Mouse (Mus musculus): ENCODE data around the gene Rnf41. TPM values are rescaled to one million over a fixed set of nuclear protein-coding genes. Genes with fewer than 3 reads are reported as not detected.

Rnf41 gene
- polyA plus RNA-seq, 1 experiment from 2014 or later: 27.0 TPM

DNA sequence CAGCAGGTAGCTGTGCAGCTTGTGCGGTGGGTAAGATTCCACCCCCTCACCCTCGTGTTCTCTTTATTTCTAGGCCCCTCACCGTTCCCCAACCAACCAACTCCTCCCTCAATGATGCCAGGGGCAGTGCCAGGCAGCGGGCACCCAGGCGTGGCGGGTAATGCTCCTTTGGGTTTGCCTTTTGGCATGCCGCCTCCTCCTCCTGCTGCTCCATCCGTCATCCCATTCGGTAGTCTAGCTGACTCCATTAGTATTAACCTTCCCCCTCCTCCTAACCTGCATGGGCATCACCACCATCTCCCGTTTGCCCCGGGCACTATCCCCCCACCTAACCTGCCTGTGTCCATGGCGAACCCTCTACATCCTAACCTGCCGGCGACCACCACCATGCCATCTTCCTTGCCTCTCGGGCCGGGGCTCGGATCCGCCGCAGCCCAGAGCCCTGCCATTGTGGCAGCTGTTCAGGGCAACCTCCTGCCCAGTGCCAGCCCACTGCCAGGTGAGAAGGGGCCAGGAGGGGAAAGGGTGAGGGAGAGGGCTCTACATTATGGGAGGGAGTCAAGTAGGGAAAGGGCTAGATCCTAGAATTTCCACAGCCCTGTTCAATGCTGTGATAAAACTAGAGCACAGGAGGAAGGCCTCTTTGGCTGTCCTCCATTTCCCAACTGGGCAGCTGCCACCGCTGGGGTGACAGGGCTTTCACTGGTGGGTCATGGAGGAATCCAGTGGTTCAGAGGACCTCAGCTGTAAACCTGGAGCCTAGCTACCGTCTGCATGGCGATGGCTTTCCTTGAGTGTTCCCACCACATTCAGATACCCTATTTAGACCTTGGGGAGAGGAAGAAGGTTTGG, 76.6 kb downstream of the Rnf41 start:
- no peak overlapping the region for H3K4me2 ChIP-seq
- no peaks in the 10 kb centered on the region for H3K9me3 ChIP-seq
- no peak for ATAC-seq (ENCODE audit: extremely low read depth, insufficient number of reproducible peaks, low FRiP score, low TSS enrichment)
- peaks cover 38% of the 10 kb centered on the region for H3K4me1 ChIP-seq
- H3K36me3 ChIP-seq: peaks cover 93% of the 10 kb centered on the region
- H3K27ac ChIP-seq (replicated peaks): peak overlapping the region; percentile 20; the same call in 1 of the 2 replicates
- no peak overlapping the region for H3K4me3 ChIP-seq
- peak overlapping the region; percentile 21; the same call in 1 of the 2 replicates for H3K9ac ChIP-seq
- H3K27me3 ChIP-seq (replicated peaks): no peaks in the 10 kb centered on the region
- WGBS: 90% methylated on average over 22 of the region's 22 CpGs

DNA sequence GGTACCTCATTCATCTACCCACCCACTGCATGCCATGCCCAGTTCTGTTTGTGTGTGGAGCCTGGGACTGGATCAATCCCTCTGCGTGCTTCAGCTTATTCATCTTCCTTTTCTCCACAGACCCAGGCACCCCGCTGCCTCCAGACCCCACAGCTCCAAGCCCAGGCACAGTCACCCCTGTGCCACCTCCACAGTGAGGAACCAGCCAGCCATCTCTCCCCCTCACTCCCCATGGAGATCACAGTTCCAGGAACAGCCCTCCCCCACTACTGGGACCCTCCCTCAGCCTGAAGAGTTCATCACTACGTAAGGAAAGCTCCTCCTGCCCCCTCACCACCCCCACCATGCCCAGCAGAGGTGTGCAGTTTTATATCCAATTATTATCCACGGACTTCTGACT, 77.3 kb downstream of the Rnf41 start:
- Histone ChIP-seq H3K9me3 (no peaks in the 10 kb centered on the region), H3K4me3 (no peak overlapping the region), H3K4me2 (no peak overlapping the region), H3K4me1 (peaks cover 38% of the 10 kb centered on the region), H3K9ac (0 out of 2 replicates have a peak overlapping the region, but pooled peaks have one; percentile 21), H3K27ac (replicated peaks) (peak overlapping the region; percentile 20), H3K36me3 (peaks cover 86% of the 10 kb centered on the region), H3K27me3 (replicated peaks) (no peaks in the 10 kb centered on the region)
- WGBS: 83% methylated on average over 4 of the region's 4 CpGs
- ATAC-seq (ENCODE audit: extremely low read depth, insufficient number of reproducible peaks, low FRiP score, low TSS enrichment): no peak

DNA sequence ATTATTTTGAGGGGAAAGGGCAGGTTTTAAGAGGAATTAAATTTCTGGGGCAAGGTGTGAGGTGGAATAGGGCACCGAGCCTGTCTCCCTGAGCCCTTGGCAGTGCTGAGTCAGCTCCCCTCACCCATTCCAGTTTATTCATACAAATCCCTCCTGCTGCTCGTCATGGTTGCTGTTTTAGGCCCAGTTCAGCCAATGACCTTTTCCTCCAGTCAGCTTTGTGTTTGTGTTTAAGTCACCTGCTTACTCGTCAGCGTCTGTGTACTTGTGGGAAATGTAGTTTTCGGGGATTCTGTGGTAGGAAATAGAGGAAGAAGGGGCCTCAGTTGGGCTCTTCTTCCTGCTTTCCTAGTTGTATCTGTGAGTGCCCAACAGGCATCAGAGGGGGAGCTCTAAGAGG, 77.9 kb downstream of the Rnf41 start:
- peak overlapping the region; percentile 92 for H3K9ac ChIP-seq

DNA sequence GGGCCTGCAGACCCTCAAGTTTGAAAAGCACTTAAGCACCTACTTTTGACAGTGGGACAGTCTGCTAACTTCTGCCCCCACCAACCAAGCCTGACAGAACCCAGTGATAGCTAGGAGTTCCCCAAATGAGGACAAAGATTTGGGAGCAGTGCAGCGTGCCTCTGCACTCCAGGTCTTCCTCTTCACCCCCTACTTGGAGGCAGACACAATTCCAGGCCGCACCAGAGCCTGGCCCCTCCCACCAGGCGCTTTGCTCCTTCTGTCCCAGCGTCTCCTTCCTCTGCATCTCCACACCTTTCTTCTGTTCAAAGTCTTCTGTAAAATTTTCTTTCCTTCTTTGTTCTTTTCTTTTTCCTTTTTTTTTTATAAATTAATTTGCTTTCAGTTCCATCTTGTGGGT, 78.3 kb downstream of the Rnf41 start:
- Histone ChIP-seq H3K36me3 (peaks cover 76% of the 10 kb centered on the region), H3K4me3 (0 out of 2 replicates have a peak overlapping the region, but pooled peaks have one; percentile 69), H3K9me3 (no peaks in the 10 kb centered on the region), H3K27ac (replicated peaks) (peak overlapping the region; percentile 99), H3K27me3 (replicated peaks) (no peaks in the 10 kb centered on the region), H3K9ac (peak overlapping the region; percentile 92), H3K4me2 (peak overlapping the region; percentile 91), H3K4me1 (peaks cover 42% of the 10 kb centered on the region)
- 39% methylated on average over 4 of the region's 4 CpGs for WGBS
- ATAC-seq (ENCODE audit: extremely low read depth, insufficient number of reproducible peaks, low FRiP score, low TSS enrichment): no peak

More for the DNA sequence above, 77.9 kb downstream of the Rnf41 start:
- peak overlapping the region; percentile 91; the same call in 1 of the 2 replicates for H3K4me2 ChIP-seq
- no peak for ATAC-seq (ENCODE audit: extremely low read depth, insufficient number of reproducible peaks, low FRiP score, low TSS enrichment)
- no peaks in the 10 kb centered on the region for H3K9me3 ChIP-seq
- H3K4me3 ChIP-seq: 0 out of 2 replicates have a peak overlapping the region, but pooled peaks have one; percentile 69
- 57% methylated on average over 5 of the region's 5 CpGs for WGBS
- peak overlapping the region; percentile 99 for H3K27ac ChIP-seq (replicated peaks)
- no peaks in the 10 kb centered on the region for H3K27me3 ChIP-seq (replicated peaks)
- H3K36me3 ChIP-seq: peaks cover 80% of the 10 kb centered on the region
- H3K4me1 ChIP-seq: peaks cover 38% of the 10 kb centered on the region

DNA sequence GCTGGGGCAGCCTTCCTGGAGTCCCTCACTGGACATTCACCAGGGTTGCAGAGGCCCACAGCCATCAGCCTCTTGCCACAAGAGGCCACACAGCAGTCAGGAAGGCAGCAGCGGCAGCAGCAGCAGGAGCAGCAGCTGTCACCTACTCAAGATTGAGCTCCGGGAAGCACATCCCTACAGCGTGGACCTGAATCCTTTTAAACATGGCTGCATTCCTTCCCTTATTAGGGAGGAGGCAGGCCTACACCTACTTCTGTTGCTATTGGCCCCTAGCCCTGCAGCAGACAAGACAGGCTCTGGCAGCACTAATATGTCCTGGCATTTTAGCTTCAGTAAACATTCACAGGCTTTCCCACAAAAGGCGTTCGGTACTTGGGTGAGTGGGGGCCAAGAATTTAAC, 78.8 kb downstream of the Rnf41 start:
- Histone ChIP-seq H3K4me3 (0 out of 2 replicates have a peak overlapping the region, but pooled peaks have one; percentile 69), H3K9ac (peak overlapping the region; percentile 92), H3K27me3 (replicated peaks) (no peaks in the 10 kb centered on the region), H3K4me2 (peak overlapping the region; percentile 91), H3K27ac (replicated peaks) (peak overlapping the region; percentile 99), H3K4me1 (peaks cover 46% of the 10 kb centered on the region), H3K9me3 (no peaks in the 10 kb centered on the region), H3K36me3 (peaks cover 72% of the 10 kb centered on the region)
- 26% methylated on average over 5 of the region's 5 CpGs for WGBS
- ATAC-seq (ENCODE audit: extremely low read depth, insufficient number of reproducible peaks, low FRiP score, low TSS enrichment): no peak

DNA sequence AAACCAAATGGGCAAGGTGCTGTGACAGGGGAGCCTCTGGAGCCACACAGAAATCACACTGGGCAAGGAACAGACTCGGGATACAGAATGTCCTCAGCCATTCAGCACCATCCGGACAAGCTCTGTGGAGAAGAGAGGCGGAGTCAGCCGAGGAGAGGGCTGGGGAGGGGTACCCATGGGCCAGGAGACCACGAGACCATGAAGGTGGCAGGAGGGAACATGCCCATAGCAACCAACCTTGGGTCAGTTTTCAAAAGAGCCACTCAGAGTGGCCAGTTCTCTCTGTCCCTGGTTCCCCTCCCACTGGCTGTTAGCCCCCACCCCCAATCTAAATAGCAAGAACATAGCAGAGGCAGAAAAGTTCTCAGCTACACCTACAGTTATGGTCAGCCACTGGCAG, 79.5 kb downstream of the Rnf41 start:
- H3K4me3 ChIP-seq: peak overlapping the region; percentile 69
- no peaks in the 10 kb centered on the region for H3K9me3 ChIP-seq
- WGBS: 34% methylated on average over 5 of the region's 5 CpGs
- ATAC-seq (ENCODE audit: extremely low read depth, insufficient number of reproducible peaks, low FRiP score, low TSS enrichment): no peak
- H3K4me1 ChIP-seq: peaks cover 53% of the 10 kb centered on the region
- H3K27me3 ChIP-seq (replicated peaks): no peaks in the 10 kb centered on the region
- peak overlapping the region; percentile 99 for H3K27ac ChIP-seq (replicated peaks)
- H3K4me2 ChIP-seq: peak overlapping the region; percentile 91
- H3K9ac ChIP-seq: peak overlapping the region; percentile 92
- H3K36me3 ChIP-seq: peaks cover 65% of the 10 kb centered on the region

Small RNA genes lying within 50 kb of the gene (microRNA-seq; reads per million reads assigned to microRNA genes)
- gene Gm25361: not detected
- not detected for gene Gm26308
- not detected for gene Mir6914
- gene Mir6915: 1.6 reads per million
- not detected for gene Mir8105

Other genes starting within 250 kb of the Rnf41 start
- 35.4 and 37.3 TPM in 2 replicates for gene Rbms2, start 231.4 kb upstream of the Rnf41 start, polyA plus RNA-seq (2015; fragmentation: Nextera tagmentation; extraction: Ambion mirVana)
- gene Gls2, start 217.2 kb upstream of the Rnf41 start, polyA plus RNA-seq (2015; fragmentation: Nextera tagmentation; extraction: Ambion mirVana): 0.53 and 0.96 TPM in 2 replicates
- gene Spryd4, start 199.8 kb upstream of the Rnf41 start, polyA plus RNA-seq (2015; fragmentation: Nextera tagmentation; extraction: Ambion mirVana): 40.7 and 40.8 TPM in 2 replicates
- not detected in 2 replicates for gene Mip, start 185.8 kb upstream of the Rnf41 start, polyA plus RNA-seq (2015; fragmentation: Nextera tagmentation; extraction: Ambion mirVana)
- gene Timeless, start 179.6 kb upstream of the Rnf41 start, polyA plus RNA-seq (2015; fragmentation: Nextera tagmentation; extraction: Ambion mirVana): 32.2 and 34.0 TPM in 2 replicates
- 0.10 and 0.17 TPM in 2 replicates for gene Apon, start 157.6 kb upstream of the Rnf41 start, polyA plus RNA-seq (2015; fragmentation: Nextera tagmentation; extraction: Ambion mirVana)
- gene Apof, start 143.0 kb upstream of the Rnf41 start, polyA plus RNA-seq (2015; fragmentation: Nextera tagmentation; extraction: Ambion mirVana): 0.27 and 1.7 TPM in 2 replicates
- 9.7 and 9.8 TPM in 2 replicates for gene Stat2, start 141.1 kb upstream of the Rnf41 start, polyA plus RNA-seq (2015; fragmentation: Nextera tagmentation; extraction: Ambion mirVana)
- 1.8 and 2.6 TPM in 2 replicates for gene Il23a, start 112.9 kb upstream of the Rnf41 start, polyA plus RNA-seq (2015; fragmentation: Nextera tagmentation; extraction: Ambion mirVana)
- 24.9 and 25.7 TPM in 2 replicates for gene Pan2, start 108.3 kb upstream of the Rnf41 start, polyA plus RNA-seq (2015; fragmentation: Nextera tagmentation; extraction: Ambion mirVana)
- 193 and 228 TPM in 2 replicates for gene Cnpy2, start 89.2 kb upstream of the Rnf41 start, polyA plus RNA-seq (2015; fragmentation: Nextera tagmentation; extraction: Ambion mirVana)
- gene Cs, start 73.9 kb upstream of the Rnf41 start, polyA plus RNA-seq (2015; fragmentation: Nextera tagmentation; extraction: Ambion mirVana): 396 and 409 TPM in 2 replicates
- 11.8 and 12.6 TPM in 2 replicates for gene Coq10a, start 42.7 kb upstream of the Rnf41 start, polyA plus RNA-seq (2015; fragmentation: Nextera tagmentation; extraction: Ambion mirVana)
- 8.8 and 9.4 TPM in 2 replicates for gene Ankrd52, start 34.5 kb upstream of the Rnf41 start, polyA plus RNA-seq (2015; fragmentation: Nextera tagmentation; extraction: Ambion mirVana)
- gene Slc39a5, start 10.4 kb upstream of the Rnf41 start, polyA plus RNA-seq (2015; fragmentation: Nextera tagmentation; extraction: Ambion mirVana): 0.12 and 1.5 TPM in 2 replicates
- gene Nabp2, start 165 bp upstream of the Rnf41 start, polyA plus RNA-seq (2015; fragmentation: Nextera tagmentation; extraction: Ambion mirVana): 58.0 and 63.9 TPM in 2 replicates
- gene Smarcc2, start 47.6 kb downstream of the Rnf41 start, polyA plus RNA-seq (2015; fragmentation: Nextera tagmentation; extraction: Ambion mirVana): 55.2 and 57.1 TPM in 2 replicates
- gene Myl6, start 82.5 kb downstream of the Rnf41 start, polyA plus RNA-seq (2015; fragmentation: Nextera tagmentation; extraction: Ambion mirVana): 1,202 and 1,344 TPM in 2 replicates
- 3.2 and 4.5 TPM in 2 replicates for gene Myl6b, start 87.0 kb downstream of the Rnf41 start, polyA plus RNA-seq (2015; fragmentation: Nextera tagmentation; extraction: Ambion mirVana)
- 17.2 and 17.3 TPM in 2 replicates for gene Esyt1, start 114.2 kb downstream of the Rnf41 start, polyA plus RNA-seq (2015; fragmentation: Nextera tagmentation; extraction: Ambion mirVana)
- 7.6 and 9.4 TPM in 2 replicates for gene Zc3h10, start 136.1 kb downstream of the Rnf41 start, polyA plus RNA-seq (2015; fragmentation: Nextera tagmentation; extraction: Ambion mirVana)
- 2,656 and 2,881 TPM in 2 replicates for gene Rpl41, start 137.6 kb downstream of the Rnf41 start, polyA plus RNA-seq (2015; fragmentation: Nextera tagmentation; extraction: Ambion mirVana)
- gene Pa2g4, start 154.3 kb downstream of the Rnf41 start, polyA plus RNA-seq (2015; fragmentation: Nextera tagmentation; extraction: Ambion mirVana): 125 and 136 TPM in 2 replicates
- gene Erbb3, start 178.0 kb downstream of the Rnf41 start, polyA plus RNA-seq (2015; fragmentation: Nextera tagmentation; extraction: Ambion mirVana): 3.7 and 4.1 TPM in 2 replicates
- gene Rps26, start 215.1 kb downstream of the Rnf41 start, polyA plus RNA-seq (2015; fragmentation: Nextera tagmentation; extraction: Ambion mirVana): 455 and 482 TPM in 2 replicates
- 1.3 TPM in 2 replicates for gene Ikzf4, start 234.3 kb downstream of the Rnf41 start, polyA plus RNA-seq (2015; fragmentation: Nextera tagmentation; extraction: Ambion mirVana)

Measured in heart, embryonic 13.5 days (tissue).